Mouse (Mus musculus) limb, embryonic 14.5 days (tissue): ENCODE data around the gene Dnajc13. TPM values are rescaled to one million over a fixed set of nuclear protein-coding genes. Genes with fewer than 3 reads are reported as not detected.

Experiments used
- ATAC-seq: fragments of 200-750 bp; cut with Nextera tagmentation; 2 replicates; pipeline ENCODE4 v1.8.0; 2017; ENCODE audit warnings: low read depth, moderate number of reproducible peaks, moderate TSS enrichment; ENCODE audit not compliant: low FRiP score
- DNase-seq: peaks from one replicate; pipeline ENCODE4 v3.0.0-alpha.2; 2015; ENCODE audit warnings: low spot score
- H3K27ac ChIP-seq: fragments of 300-500 bp; sonication (generic); replicated peaks from 2 replicates; pipeline ENCODE4 v1.5.1; 2014; ENCODE audit warnings: low read depth, mild to moderate bottlenecking, low read length, moderate library complexity, mixed read lengths
- H3K27me3 ChIP-seq: fragments of 300-500 bp; sonication (generic); 2 replicates; pipeline ENCODE4 v1.6.1; 2014; ENCODE audit warnings: low read length, mixed read lengths; ENCODE audit not compliant: control insufficient read depth, insufficient read depth
- H3K36me3 ChIP-seq: fragments of 300-500 bp; sonication (generic); 2 replicates; pipeline ENCODE4 v1.6.1; 2014; ENCODE audit warnings: mild to moderate bottlenecking, low read length, moderate library complexity, mixed read lengths; ENCODE audit not compliant: control insufficient read depth, insufficient read depth
- H3K4me1 ChIP-seq: fragments of 300-500 bp; sonication (generic); 2 replicates; pipeline ENCODE4 v1.6.1; 2014; ENCODE audit warnings: antibody characterized with exemption, low read length, mixed read lengths; ENCODE audit not compliant: control insufficient read depth, insufficient read depth
- H3K4me2 ChIP-seq: fragments of 300-500 bp; sonication (generic); replicated peaks from 2 replicates; pipeline ENCODE4 v1.6.1; 2014; ENCODE audit warnings: low read depth, mild to moderate bottlenecking, low read length, moderate library complexity; ENCODE audit not compliant: severe bottlenecking
- H3K4me3 ChIP-seq: fragments of 300-500 bp; sonication (generic); replicated peaks from 2 replicates; pipeline ENCODE4 v1.5.1; 2014; ENCODE audit warnings: low read length
- H3K9ac ChIP-seq: fragments of 300-500 bp; sonication (generic); 2 replicates; pipeline ENCODE4 v1.6.1; 2014; ENCODE audit warnings: mild to moderate bottlenecking, low read depth, low read length, moderate library complexity; ENCODE audit not compliant: severe bottlenecking
- H3K9me3 ChIP-seq: fragments of 300-500 bp; sonication (generic); 2 replicates; pipeline ENCODE4 v1.6.1; 2016; ENCODE audit warnings: low read length; ENCODE audit not compliant: control insufficient read depth
- POLR2A ChIP-seq: fragments of 200-500 bp; IDR thresholded peaks from 2 replicates; pipeline ENCODE4 v1.8.0; 2012; ENCODE audit warnings: inconsistent platforms, mild to moderate bottlenecking, moderate library complexity, borderline replicate concordance; ENCODE audit not compliant: insufficient read depth, insufficient read length; ENCODE audit errors: extremely low read depth
- WGBS: fragments of 180-500 bp; shearing (Covaris S2); extraction: QIAGEN DNeasy Blood & Tissue Kit; methylation state at CpG from one replicate; pipeline ENCODE4 v1.1.7; 2014; 5-methylcytosine and 5-hydroxymethylcytosine counted together
- polyA plus RNA-seq, 2 experiments: library from polyadenylated mRNA; depleted of rRNA in 1 of 2; stranded (reverse) in 1 of 2; unstranded in 1 of 2; fragments of >200 nt; fragmentation: Nextera tagmentation in 1 of 2; extraction: Ambion mirVana in 1 of 2; gene quantifications; 2 replicates each; pipeline versions ENCODE4 v1.2.1 to v1.2.3; 2012 to 2014

Dnajc13 gene
- polyA plus RNA-seq, 2 experiments, result 34.9 to 64.3 TPM

DNA sequence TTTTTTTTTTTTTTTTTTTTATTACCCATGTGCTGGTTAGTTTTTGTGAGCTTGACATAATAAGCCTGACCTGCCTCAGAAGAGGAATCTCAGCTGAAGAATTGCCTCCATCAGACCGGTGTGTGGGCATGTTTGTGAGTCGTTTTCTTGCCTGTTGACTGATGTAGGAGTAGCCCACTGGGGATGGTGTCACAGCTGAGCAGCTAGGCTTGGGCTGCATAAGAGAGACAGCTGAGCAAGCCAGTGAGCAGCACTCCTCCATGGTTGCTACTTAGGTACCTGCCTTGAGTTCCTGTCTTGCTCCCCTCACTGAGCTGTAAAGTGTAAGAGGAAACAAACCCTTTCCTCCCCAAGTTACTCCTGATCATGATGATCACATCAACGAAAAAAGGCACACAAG lies 7.2 kb upstream of the Dnajc13 start:
- H3K9ac ChIP-seq, result no peak overlapping the region
- H3K4me2 ChIP-seq, result no peak overlapping the region
- DNase-seq, result no peak
- H3K27ac ChIP-seq, result no peak overlapping the region
- H3K9me3 ChIP-seq, result no peaks in the 10 kb centered on the region
- ATAC-seq, result no peak
- no peak for TF ChIP-seq POLR2A
- H3K4me3 ChIP-seq, result no peak overlapping the region
- WGBS, result 73% methylated on average over 3 of the region's 3 CpGs
- H3K27me3 ChIP-seq, result no peaks in the 10 kb centered on the region
- H3K36me3 ChIP-seq, result no peaks in the 10 kb centered on the region
- no peaks in the 10 kb centered on the region for H3K4me1 ChIP-seq

DNA sequence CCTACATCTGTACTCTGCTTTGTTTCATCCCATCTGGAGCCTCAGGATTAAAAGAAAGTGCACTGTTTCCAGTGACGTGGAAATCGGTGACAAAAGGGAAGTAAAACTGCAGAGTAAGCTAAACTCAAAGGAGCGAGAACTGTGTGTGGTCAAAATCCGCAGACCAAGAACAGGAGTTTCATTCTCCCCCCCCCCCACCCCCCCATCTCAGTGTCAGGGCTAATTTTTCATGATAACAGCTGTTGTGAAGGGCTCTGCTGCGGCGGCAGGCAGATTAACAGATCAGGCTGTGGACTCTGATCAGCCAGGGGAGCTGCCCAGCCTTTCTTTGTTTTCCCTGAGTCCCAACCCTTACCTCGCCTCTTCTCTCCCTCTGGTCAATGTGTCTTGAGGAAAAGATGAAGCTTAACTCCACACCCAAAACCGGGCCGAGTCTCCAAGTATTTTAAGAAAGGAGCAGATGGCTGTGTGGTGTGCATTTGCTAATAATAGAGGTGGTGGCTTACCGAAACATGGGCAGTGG lies 6.7 kb upstream of the Dnajc13 start:
- TF ChIP-seq POLR2A, result no peak
- no peak overlapping the region for H3K27ac ChIP-seq
- no peaks in the 10 kb centered on the region for H3K36me3 ChIP-seq
- H3K4me2 ChIP-seq, result no peak overlapping the region
- WGBS, result 53% methylated on average over 10 of the region's 10 CpGs
- no peaks in the 10 kb centered on the region for H3K27me3 ChIP-seq
- H3K4me3 ChIP-seq, result no peak overlapping the region
- H3K4me1 ChIP-seq, result no peaks in the 10 kb centered on the region
- H3K9ac ChIP-seq, result no peak overlapping the region
- peak; percentile 55; the same call in 1 of the 2 replicates for ATAC-seq
- DNase-seq, result no peak
- H3K9me3 ChIP-seq, result no peaks in the 10 kb centered on the region

DNA sequence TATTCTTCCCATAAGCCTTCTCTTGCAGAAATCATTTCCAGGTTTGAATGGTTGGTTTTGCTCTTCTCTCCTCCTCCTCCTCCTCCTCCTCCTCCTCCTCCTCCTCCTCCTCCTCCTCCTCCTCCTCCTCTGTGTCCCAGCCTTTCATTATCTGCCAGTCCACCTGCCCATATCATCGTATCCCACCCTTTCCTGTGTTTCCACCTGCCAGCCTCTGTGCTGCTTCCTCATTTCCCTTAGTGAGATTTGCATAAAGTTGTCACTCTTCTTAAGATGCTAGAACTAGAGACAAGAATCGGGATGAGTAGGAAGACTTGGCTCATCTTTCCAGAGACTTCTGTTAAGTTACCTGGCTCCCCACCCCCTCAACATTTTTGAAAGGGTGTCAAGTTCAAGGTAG lies 1.8 kb upstream of the Dnajc13 start:
- ATAC-seq, result no peak
- H3K4me3 ChIP-seq, result no peak overlapping the region
- TF ChIP-seq POLR2A, result no peak
- no peaks in the 10 kb centered on the region for H3K27me3 ChIP-seq
- no peak overlapping the region for H3K27ac ChIP-seq
- H3K4me2 ChIP-seq, result no peak overlapping the region
- no peak overlapping the region for H3K9ac ChIP-seq
- DNase-seq, result no peak
- H3K36me3 ChIP-seq, result no peaks in the 10 kb centered on the region
- H3K4me1 ChIP-seq, result peaks cover 16% of the 10 kb centered on the region
- WGBS, result 68% methylated on average over 2 of the region's 2 CpGs
- H3K9me3 ChIP-seq, result no peaks in the 10 kb centered on the region

DNA sequence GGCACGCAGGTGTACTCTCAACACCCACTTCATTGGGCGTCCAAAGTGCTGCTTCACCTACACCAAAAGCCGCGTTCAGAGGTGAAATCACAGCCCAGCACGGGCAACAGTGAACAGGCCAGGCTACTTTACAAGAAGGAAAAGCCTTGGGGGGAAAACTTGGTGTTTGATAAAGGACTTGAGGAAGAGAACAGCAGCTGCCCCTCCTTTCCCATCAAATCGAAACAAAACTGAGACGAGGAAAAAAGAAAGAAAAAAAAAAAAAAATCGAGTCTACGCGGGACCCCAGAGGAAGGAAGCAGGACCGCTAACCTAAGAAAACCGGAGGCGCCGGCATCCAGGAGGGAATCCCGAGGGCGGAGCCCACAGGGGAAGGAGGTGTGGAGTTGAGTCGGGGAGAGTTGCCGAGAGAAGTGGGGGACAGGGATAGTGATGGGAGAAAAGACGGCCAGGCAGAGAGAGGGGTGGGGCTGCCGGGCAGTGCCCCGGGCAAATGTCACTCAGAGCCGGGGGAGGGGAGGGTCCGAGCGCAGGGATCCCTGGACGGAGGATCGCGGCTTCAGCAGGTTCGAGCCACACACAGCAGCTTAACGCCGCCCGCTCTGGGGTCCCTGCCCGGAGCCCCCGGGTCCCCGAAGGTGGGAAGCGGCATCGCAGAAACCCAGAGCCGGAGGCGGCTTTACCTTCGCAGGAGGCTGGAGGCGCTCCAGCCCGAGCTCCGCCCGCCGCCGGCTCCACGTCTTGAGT lies 541 bp downstream of the Dnajc13 start:
- WGBS, result under 1% methylated on average over 34 of the region's 46 CpGs
- Histone ChIP-seq H3K27ac (peak overlapping the region; percentile 79), H3K9me3 (no peaks in the 10 kb centered on the region), H3K4me2 (peak overlapping the region; percentile 73), H3K4me3 (peak overlapping the region; percentile 89), H3K9ac (peak overlapping the region; percentile 85), H3K36me3 (no peaks in the 10 kb centered on the region), H3K4me1 (peaks cover 16% of the 10 kb centered on the region), H3K27me3 (no peaks in the 10 kb centered on the region)
- ATAC-seq (peak; percentile 45), DNase-seq (peak; percentile 18)
- no peak for TF ChIP-seq POLR2A

DNA sequence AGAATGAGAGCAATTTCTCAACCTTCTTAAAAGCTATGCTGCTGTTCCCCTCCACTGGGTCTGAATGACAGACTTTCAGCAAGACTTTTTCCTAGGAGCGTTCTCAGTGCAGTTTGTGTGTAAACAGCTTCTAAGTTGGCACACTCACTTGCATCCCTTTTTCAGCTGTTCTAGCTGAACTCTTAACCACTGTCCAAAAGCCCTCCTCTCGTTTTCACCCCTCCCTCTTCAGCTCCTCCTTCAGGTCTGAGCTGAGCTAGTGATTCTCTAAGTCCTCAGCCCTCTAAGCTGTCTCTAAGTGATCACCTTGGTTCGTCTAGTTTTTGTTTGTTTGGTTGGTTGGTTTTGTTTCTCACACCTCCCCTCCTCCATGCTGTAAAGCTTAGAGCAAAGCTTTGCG lies 2.4 kb downstream of the Dnajc13 start:
- ATAC-seq (no peak), DNase-seq (no peak)
- H3K36me3 ChIP-seq, result no peaks in the 10 kb centered on the region
- H3K4me2 ChIP-seq, result no peak overlapping the region; the same call in 1 of the 2 replicates
- H3K9ac ChIP-seq, result no peak overlapping the region
- WGBS, result 30% methylated on average over 4 of the region's 4 CpGs
- no peaks in the 10 kb centered on the region for H3K9me3 ChIP-seq
- no peak for TF ChIP-seq POLR2A
- peaks cover 16% of the 10 kb centered on the region for H3K4me1 ChIP-seq
- no peak overlapping the region for H3K27ac ChIP-seq
- H3K27me3 ChIP-seq, result no peaks in the 10 kb centered on the region
- H3K4me3 ChIP-seq, result no peak overlapping the region
